Mouse (Mus musculus): ENCODE measurements around the gene Acacb.

GRCm38 (mm10) chr5:114298212-114298894 lies 152.0 kb downstream of the Acacb start:
- TF ChIP-seq GATA1 (IDR thresholded peaks at IDR 0.05; ENCODE audit: borderline replicate concordance, low read length) (no peak), FLI1 (IDR thresholded peaks at IDR 0.05; ENCODE audit: low read length) (no peak)
